Mouse (Mus musculus) ES-Bruce4 (cell line): ENCODE results near the gene Nit1. TPM values are rescaled to one million over a fixed set of nuclear protein-coding genes. Genes with fewer than 3 reads are reported as not detected.
"Not testable (repeated sequence)": the region's sequence is repeated elsewhere in the genome, so short reads cannot be mapped to it uniquely, and the experiment has no call there.

Source experiments
- H3K27ac ChIP-seq: 2 replicates; pipeline ENCODE4 v1.5.1; 2012; ENCODE audit warnings: low read length, inconsistent platforms; ENCODE audit not compliant: insufficient read depth
- H3K27me3 ChIP-seq: 2 replicates; pipeline ENCODE4 v1.6.1; 2012; ENCODE audit warnings: mild to moderate bottlenecking, low read length, inconsistent platforms; ENCODE audit not compliant: control insufficient read depth, poor library complexity, insufficient read depth, severe bottlenecking
- H3K36me3 ChIP-seq: 2 replicates; pipeline ENCODE4 v1.6.1; 2012; ENCODE audit warnings: inconsistent platforms, mild to moderate bottlenecking, low read length, moderate library complexity; ENCODE audit not compliant: control insufficient read depth, poor library complexity, insufficient read depth, severe bottlenecking
- H3K4me1 ChIP-seq: one replicate; pipeline ENCODE4 v1.8.1; 2011; ENCODE audit warnings: low read length; ENCODE audit not compliant: control insufficient read depth, insufficient read depth
- H3K4me3 ChIP-seq: 2 replicates; pipeline ENCODE4 v1.5.1; 2011; ENCODE audit warnings: low read depth, mild to moderate bottlenecking, low read length
- H3K9ac ChIP-seq: 2 replicates; pipeline ENCODE4 v1.6.1; 2012; ENCODE audit warnings: low read depth, mild to moderate bottlenecking, inconsistent platforms; ENCODE audit not compliant: poor library complexity, severe bottlenecking
- H3K9me3 ChIP-seq: replicated peaks from 2 replicates; pipeline ENCODE4 v1.6.1; 2012; ENCODE audit warnings: mild to moderate bottlenecking, low read length, inconsistent platforms; ENCODE audit not compliant: control insufficient read depth, poor library complexity, insufficient read depth, severe bottlenecking
- CTCF ChIP-seq: IDR thresholded peaks from one replicate; pipeline ENCODE4 v1.8.1; 2011; ENCODE audit warnings: low read depth, low read length
- EP300 ChIP-seq: IDR thresholded peaks from 2 replicates; pipeline ENCODE4 v1.6.1; 2011; ENCODE audit warnings: low read depth, low read length; ENCODE audit not compliant: insufficient read depth
- POLR2A ChIP-seq: IDR thresholded peaks from one replicate; pipeline ENCODE4 v1.8.1; 2011; ENCODE audit warnings: low read length; ENCODE audit not compliant: insufficient read depth
- polyA plus RNA-seq: library from polyadenylated mRNA; stranded (reverse); fragments of >200 nt; gene quantifications from 2 replicates; pipeline ENCODE4 v1.2.4, GENCODE M21; 2011; ENCODE audit warnings: low read depth; ENCODE audit not compliant: missing spikeins, insufficient read depth, insufficient read length

The Nit1 gene
- polyA plus RNA-seq, 1 experiment: 42.9 TPM

DNA sequence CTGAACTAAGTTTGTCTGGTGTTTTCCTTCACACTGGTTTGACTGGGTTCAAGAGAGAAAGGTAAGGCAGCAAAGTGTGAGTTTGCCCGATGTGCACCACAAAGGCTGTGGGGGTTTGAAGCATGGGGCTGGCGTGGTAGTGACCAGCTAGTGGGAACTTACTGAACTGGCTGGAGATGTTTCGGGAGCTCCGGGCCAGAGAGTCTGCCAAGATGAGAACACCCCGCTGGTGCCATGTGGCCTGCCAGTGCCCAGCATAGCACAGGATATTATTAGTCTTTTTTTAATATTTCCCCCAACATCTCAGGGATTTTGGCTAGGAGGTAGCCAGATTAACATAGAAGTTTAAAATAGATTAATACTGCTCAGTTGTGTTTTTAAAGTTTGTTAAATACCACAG lies 25.3 kb downstream of the Nit1 start:
- Histone ChIP-seq H3K27me3 (no peaks in the 10 kb centered on the region), H3K4me3 (peak overlapping the region; percentile 84), H3K36me3 (no peaks in the 10 kb centered on the region), H3K9ac (peak overlapping the region; percentile 80), H3K27ac (peak overlapping the region; percentile 95), H3K9me3 (peaks cover 14% of the 10 kb centered on the region), H3K4me1 (no peaks in the 10 kb centered on the region)
- no peak for TF ChIP-seq CTCF
- TF ChIP-seq POLR2A: no peak
- TF ChIP-seq EP300: no peak

DNA sequence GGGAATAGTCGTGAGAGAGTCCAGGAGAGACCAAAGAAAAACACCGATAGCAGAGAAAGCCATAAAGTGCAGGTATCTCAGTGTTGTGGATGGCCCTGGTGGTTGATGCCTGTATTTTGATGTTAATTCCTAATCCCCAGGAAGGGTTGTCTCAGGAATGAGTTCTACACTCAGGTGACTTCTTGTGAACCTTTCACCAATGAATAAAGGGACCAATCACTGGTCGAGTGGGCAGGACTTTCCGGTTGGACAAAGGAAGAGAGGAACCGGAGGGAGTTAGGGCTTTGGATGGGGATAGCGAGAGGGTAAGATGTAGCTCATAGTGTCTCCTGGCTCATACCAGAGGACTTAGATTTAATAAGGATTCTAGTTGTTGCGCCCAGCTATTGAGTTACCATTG lies 25.7 kb downstream of the Nit1 start:
- peak overlapping the region; percentile 80 for H3K9ac ChIP-seq
- no peaks in the 10 kb centered on the region for H3K36me3 ChIP-seq
- H3K27ac ChIP-seq: peak overlapping the region; percentile 95

GRCm38 (mm10) chr1:171309321-171309720 lies 36.1 kb downstream of the Nit1 start:
- peaks cover 3% of the 10 kb centered on the region for H3K4me1 ChIP-seq
- H3K9ac ChIP-seq: no peak overlapping the region
- H3K27me3 ChIP-seq: no peaks in the 10 kb centered on the region
- H3K36me3 ChIP-seq: no peaks in the 10 kb centered on the region
- TF ChIP-seq CTCF (no peak), POLR2A (no peak), EP300 (no peak)
- no peak overlapping the region for H3K27ac ChIP-seq
- H3K9me3 ChIP-seq: no peaks in the 10 kb centered on the region
- H3K4me3 ChIP-seq: no peak overlapping the region

More for the DNA sequence above, 25.7 kb downstream of the Nit1 start:
- H3K9me3 ChIP-seq: peaks cover 15% of the 10 kb centered on the region
- TF ChIP-seq POLR2A: peak; percentile 88
- TF ChIP-seq CTCF: no peak
- TF ChIP-seq EP300: no peak
- H3K4me1 ChIP-seq: no peaks in the 10 kb centered on the region
- peak overlapping the region; percentile 84 for H3K4me3 ChIP-seq
- no peaks in the 10 kb centered on the region for H3K27me3 ChIP-seq

DNA sequence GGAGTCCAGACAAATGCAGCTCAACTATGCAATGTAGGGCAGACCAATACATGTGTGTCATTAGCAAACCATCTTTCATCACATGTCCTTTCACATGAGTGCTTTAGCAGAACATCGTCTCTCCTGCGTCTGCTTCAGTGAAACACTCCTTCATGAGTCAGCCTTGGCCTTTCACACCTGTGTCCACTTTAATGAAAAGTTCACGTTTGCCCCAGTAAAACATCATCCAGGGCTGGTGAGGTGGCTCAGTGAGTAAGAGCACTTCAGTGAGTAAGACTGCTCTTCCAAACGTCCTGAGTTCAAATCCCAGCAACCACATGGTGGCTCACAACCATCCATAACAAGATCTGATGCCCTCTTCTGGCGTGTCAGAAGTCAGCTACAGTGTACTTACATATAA lies 39.3 kb downstream of the Nit1 start:
- H3K4me1 ChIP-seq, H3K36me3 ChIP-seq: not testable (repeated sequence)

DNA sequence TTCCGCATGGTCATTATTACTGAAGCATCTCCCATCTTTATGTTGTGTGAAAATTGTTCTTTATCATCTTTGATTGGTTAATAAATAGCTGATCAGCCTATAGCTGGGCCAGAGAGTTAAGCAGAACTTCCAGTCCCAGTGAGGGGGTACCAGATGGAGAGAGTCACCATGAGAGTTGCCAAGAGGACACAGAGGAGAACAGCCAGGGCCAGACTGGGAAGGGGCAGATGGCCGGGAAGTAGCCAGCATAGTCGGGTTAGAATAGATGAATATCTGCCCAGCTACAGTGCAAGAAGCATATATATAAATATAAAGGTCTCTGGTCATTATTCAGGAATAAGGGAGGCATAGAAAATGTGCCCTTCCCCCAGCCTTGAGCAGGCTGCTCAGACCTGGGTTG lies 47.2 kb downstream of the Nit1 start:
- Histone ChIP-seq H3K27ac (no peak overlapping the region), H3K9ac (no peak overlapping the region), H3K4me1 (peaks cover 9% of the 10 kb centered on the region), H3K4me3 (0 out of 2 replicates have a peak overlapping the region, but pooled peaks have one; percentile 15), H3K36me3 (no peaks in the 10 kb centered on the region), H3K9me3 (no peaks in the 10 kb centered on the region), H3K27me3 (no peaks in the 10 kb centered on the region)
- TF ChIP-seq EP300 (no peak), POLR2A (no peak), CTCF (no peak)

More for the DNA sequence above, 39.3 kb downstream of the Nit1 start:
- not testable (repeated sequence) for H3K9ac ChIP-seq, H3K27ac ChIP-seq, H3K27me3 ChIP-seq, H3K9me3 ChIP-seq, H3K4me3 ChIP-seq

DNA sequence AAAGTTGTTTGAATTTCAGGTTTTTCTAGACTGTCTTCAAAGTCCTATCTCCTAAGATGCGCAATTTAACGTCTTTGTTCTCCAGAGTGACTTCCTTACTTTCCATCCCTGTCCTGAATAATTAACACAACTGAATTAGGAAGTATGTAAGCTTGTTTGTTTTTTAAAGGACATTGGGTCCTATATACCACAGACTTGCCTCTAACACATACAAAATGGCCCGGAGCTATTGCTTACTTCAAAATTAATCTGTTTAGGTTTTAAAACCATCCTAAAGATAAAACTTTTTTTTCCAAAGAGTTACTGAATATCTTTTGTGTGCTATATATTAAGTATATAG lies 50.4 kb downstream of the Nit1 start:
- Histone ChIP-seq H3K4me1 (peaks cover 9% of the 10 kb centered on the region), H3K4me3 (peak overlapping the region; percentile 100; the same call in 1 of the 2 replicates), H3K9ac (peak overlapping the region; percentile 95), H3K27me3 (no peaks in the 10 kb centered on the region), H3K27ac (peak overlapping the region; percentile 94), H3K9me3 (no peaks in the 10 kb centered on the region), H3K36me3 (no peaks in the 10 kb centered on the region)
- TF ChIP-seq CTCF (no peak), POLR2A (no peak), EP300 (no peak)
